Mouse (Mus musculus) thymus, adult 2 months (tissue): ENCODE data around the gene Exosc5.

Source experiments
- CTCF ChIP-seq: fragments of 200-500 bp; IDR thresholded peaks from 2 replicates; pipeline ENCODE4 v1.5.1; 2012; ENCODE audit warnings: mild to moderate bottlenecking, control low read depth, low read length, moderate library complexity, borderline replicate concordance; ENCODE audit not compliant: control insufficient read depth, poor library complexity, insufficient read depth; ENCODE audit errors: extremely low read depth
- POLR2A ChIP-seq: fragments of 200-500 bp; IDR thresholded peaks from 2 replicates; pipeline ENCODE4 v1.6.1; 2012; ENCODE audit warnings: mild to moderate bottlenecking, low read length, control low read depth, moderate library complexity; ENCODE audit not compliant: control insufficient read depth, poor library complexity, insufficient read depth; ENCODE audit errors: extremely low read depth

- TF ChIP-seq CTCF (0 out of 2 replicates have a peak, but pooled peaks have one; percentile 37), POLR2A (peak; percentile 76)
Measured at GRCm38 (mm10) chr7:25718788-25719417, 59.9 kb downstream of the Exosc5 start, which contains the start of gene Ccdc97.
